Mouse (Mus musculus): Measurements from ENCODE around the gene Rbm4b. TPM values are rescaled to one million over a fixed set of nuclear protein-coding genes. Genes with fewer than 3 reads are reported as not detected.

Rbm4b gene
- polyA plus RNA-seq, 1 experiment from 2014 or later: 132 TPM

DNA sequence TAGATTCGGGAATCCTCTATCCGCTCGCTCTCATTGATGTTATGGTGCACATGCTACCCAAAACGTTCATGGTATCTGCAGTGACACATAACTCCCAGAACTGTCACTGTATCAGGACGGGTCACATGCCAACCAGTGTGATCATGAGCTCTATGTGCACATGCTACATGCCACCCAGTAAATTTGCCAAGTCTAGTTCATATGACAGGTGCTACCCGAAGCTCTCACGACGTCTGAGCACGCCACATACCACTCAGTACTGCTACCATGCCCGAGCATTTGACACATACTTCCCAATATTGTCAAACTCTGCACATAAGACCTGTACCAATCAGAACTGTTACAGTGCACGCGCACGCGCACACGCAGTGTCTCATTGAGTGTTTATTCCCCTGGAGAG lies 36.2 kb upstream of the Rbm4b start:
- Histone ChIP-seq H3K9ac (replicated peaks) (no peak overlapping the region), H3K4me2 (no peak overlapping the region), H3K36me3 (peaks cover 30% of the 10 kb centered on the region), H3K9me3 (replicated peaks) (no peaks in the 10 kb centered on the region), H3K4me3 (replicated peaks) (no peak overlapping the region), H3K27ac (replicated peaks) (no peak overlapping the region), H3K27me3 (replicated peaks) (no peaks in the 10 kb centered on the region), H3K4me1 (peaks cover 3% of the 10 kb centered on the region)
- no peak for ATAC-seq (ENCODE audit: low FRiP score)
- WGBS: 81% methylated on average over 15 of the region's 15 CpGs

DNA sequence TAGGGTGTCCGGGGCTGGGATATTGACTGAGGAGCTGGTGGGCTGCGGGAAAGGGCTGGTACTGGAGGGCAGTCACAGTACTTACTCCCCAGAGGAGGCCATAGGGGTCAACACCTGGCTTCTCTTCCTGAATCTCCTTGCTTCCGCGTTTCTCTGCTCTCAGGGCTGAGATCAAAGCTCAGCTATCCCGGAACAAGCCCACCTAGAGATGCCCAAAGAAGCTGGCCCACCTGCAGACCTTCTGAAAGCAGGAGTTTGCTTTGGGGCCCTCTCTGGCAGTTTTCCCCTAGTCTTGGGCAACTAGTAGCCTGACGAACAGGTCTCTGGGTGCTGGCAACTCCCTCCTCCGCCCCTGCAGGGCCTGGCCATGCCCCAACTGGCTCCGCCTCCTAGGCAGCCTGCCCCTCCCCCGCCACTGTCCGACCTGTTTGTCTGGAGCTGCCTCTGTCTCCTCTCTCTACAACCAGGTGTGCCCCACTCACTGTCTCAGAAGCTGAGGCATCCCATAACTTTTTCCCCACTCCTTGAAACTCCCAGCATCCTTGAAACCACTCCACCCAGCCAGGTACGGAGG lies 35.5 kb upstream of the Rbm4b start:
- H3K27me3 ChIP-seq (replicated peaks): no peaks in the 10 kb centered on the region
- WGBS: 21% methylated on average over 11 of the region's 11 CpGs
- ATAC-seq (ENCODE audit: low FRiP score): no peak
- H3K4me3 ChIP-seq (replicated peaks): no peak overlapping the region
- no peaks in the 10 kb centered on the region for H3K9me3 ChIP-seq (replicated peaks)
- peaks cover 36% of the 10 kb centered on the region for H3K36me3 ChIP-seq
- 0 out of 2 replicates have a peak, but pooled peaks cover 3% of the 10 kb centered on the region for H3K4me1 ChIP-seq
- H3K4me2 ChIP-seq: no peak overlapping the region
- no peak overlapping the region for H3K9ac ChIP-seq (replicated peaks)
- no peak overlapping the region for H3K27ac ChIP-seq (replicated peaks)

- H3K36me3 ChIP-seq: peaks cover 86% of the 10 kb centered on the region
- H3K27ac ChIP-seq (replicated peaks): no peak overlapping the region
- no peaks in the 10 kb centered on the region for H3K9me3 ChIP-seq (replicated peaks)
- H3K9ac ChIP-seq (replicated peaks): no peak overlapping the region
- H3K4me3 ChIP-seq (replicated peaks): no peak overlapping the region
- H3K4me2 ChIP-seq: no peak overlapping the region
- no peaks in the 10 kb centered on the region for H3K4me1 ChIP-seq
- 92% methylated on average over 9 of the region's 9 CpGs for WGBS
- no peak for ATAC-seq (ENCODE audit: low FRiP score)
- H3K27me3 ChIP-seq (replicated peaks): no peaks in the 10 kb centered on the region
These were observed 27.1 kb upstream of the Rbm4b start for GRCm38 (mm10) chr19:4729186-4729585.

- no peak overlapping the region for H3K4me3 ChIP-seq (replicated peaks)
- no peaks in the 10 kb centered on the region for H3K9me3 ChIP-seq (replicated peaks)
- no peak overlapping the region for H3K9ac ChIP-seq (replicated peaks)
- no peak for ATAC-seq (ENCODE audit: low FRiP score)
- no peaks in the 10 kb centered on the region for H3K27me3 ChIP-seq (replicated peaks)
- H3K4me1 ChIP-seq: no peaks in the 10 kb centered on the region
- peaks cover 84% of the 10 kb centered on the region for H3K36me3 ChIP-seq
- no peak overlapping the region for H3K4me2 ChIP-seq
- WGBS: 94% methylated on average over 3 of the region's 3 CpGs
- H3K27ac ChIP-seq (replicated peaks): no peak overlapping the region
These were observed 23.2 kb upstream of the Rbm4b start for GRCm38 (mm10) chr19:4733052-4733451.

GRCm38 (mm10) chr19:4737866-4738265 lies 18.4 kb upstream of the Rbm4b start:
- no peak for ATAC-seq (ENCODE audit: low FRiP score)
- H3K27ac ChIP-seq (replicated peaks): no peak overlapping the region
- no peak overlapping the region for H3K4me3 ChIP-seq (replicated peaks)
- no peaks in the 10 kb centered on the region for H3K9me3 ChIP-seq (replicated peaks)
- no peak overlapping the region for H3K9ac ChIP-seq (replicated peaks)
- 84% methylated on average over 13 of the region's 13 CpGs for WGBS
- H3K4me1 ChIP-seq: no peaks in the 10 kb centered on the region
- no peak overlapping the region for H3K4me2 ChIP-seq
- H3K36me3 ChIP-seq: peaks cover 89% of the 10 kb centered on the region
- no peaks in the 10 kb centered on the region for H3K27me3 ChIP-seq (replicated peaks)

GRCm38 (mm10) chr19:4739053-4739452 lies 17.2 kb upstream of the Rbm4b start:
- H3K27me3 ChIP-seq (replicated peaks): no peaks in the 10 kb centered on the region
- H3K4me2 ChIP-seq: no peak overlapping the region
- H3K4me1 ChIP-seq: no peaks in the 10 kb centered on the region
- 91% methylated on average over 11 of the region's 11 CpGs for WGBS
- H3K27ac ChIP-seq (replicated peaks): no peak overlapping the region
- H3K36me3 ChIP-seq: peaks cover 84% of the 10 kb centered on the region
- H3K4me3 ChIP-seq (replicated peaks): no peak overlapping the region
- no peaks in the 10 kb centered on the region for H3K9me3 ChIP-seq (replicated peaks)
- ATAC-seq (ENCODE audit: low FRiP score): no peak
- no peak overlapping the region for H3K9ac ChIP-seq (replicated peaks)

- Histone ChIP-seq H3K27ac (replicated peaks) (no peak overlapping the region), H3K36me3 (peaks cover 83% of the 10 kb centered on the region), H3K9me3 (replicated peaks) (no peaks in the 10 kb centered on the region), H3K9ac (replicated peaks) (no peak overlapping the region), H3K4me1 (no peaks in the 10 kb centered on the region), H3K27me3 (replicated peaks) (no peaks in the 10 kb centered on the region), H3K4me3 (replicated peaks) (no peak overlapping the region), H3K4me2 (no peak overlapping the region)
- WGBS: 94% methylated on average over 5 of the region's 5 CpGs
- no peak for ATAC-seq (ENCODE audit: low FRiP score)
These were observed 16.5 kb upstream of the Rbm4b start for GRCm38 (mm10) chr19:4739762-4740161.

- ATAC-seq (ENCODE audit: low FRiP score): no peak
- Histone ChIP-seq H3K9me3 (replicated peaks) (no peaks in the 10 kb centered on the region), H3K4me1 (no peaks in the 10 kb centered on the region), H3K9ac (replicated peaks) (no peak overlapping the region), H3K4me3 (replicated peaks) (no peak overlapping the region), H3K4me2 (no peak overlapping the region), H3K36me3 (peaks cover 88% of the 10 kb centered on the region), H3K27ac (replicated peaks) (no peak overlapping the region), H3K27me3 (replicated peaks) (no peaks in the 10 kb centered on the region)
- WGBS: 83% methylated on average over 10 of the region's 10 CpGs
These were observed 14.8 kb upstream of the Rbm4b start for GRCm38 (mm10) chr19:4741482-4741881.

GRCm38 (mm10) chr19:4742229-4742628 lies 14.1 kb upstream of the Rbm4b start:
- no peak for ATAC-seq (ENCODE audit: low FRiP score)
- no peaks in the 10 kb centered on the region for H3K4me1 ChIP-seq
- H3K4me3 ChIP-seq (replicated peaks): no peak overlapping the region
- no peak overlapping the region for H3K4me2 ChIP-seq
- H3K27me3 ChIP-seq (replicated peaks): no peaks in the 10 kb centered on the region
- WGBS: 90% methylated on average over 6 of the region's 6 CpGs
- no peaks in the 10 kb centered on the region for H3K9me3 ChIP-seq (replicated peaks)
- H3K36me3 ChIP-seq: peaks cover 89% of the 10 kb centered on the region
- no peak overlapping the region for H3K27ac ChIP-seq (replicated peaks)
- no peak overlapping the region for H3K9ac ChIP-seq (replicated peaks)

DNA sequence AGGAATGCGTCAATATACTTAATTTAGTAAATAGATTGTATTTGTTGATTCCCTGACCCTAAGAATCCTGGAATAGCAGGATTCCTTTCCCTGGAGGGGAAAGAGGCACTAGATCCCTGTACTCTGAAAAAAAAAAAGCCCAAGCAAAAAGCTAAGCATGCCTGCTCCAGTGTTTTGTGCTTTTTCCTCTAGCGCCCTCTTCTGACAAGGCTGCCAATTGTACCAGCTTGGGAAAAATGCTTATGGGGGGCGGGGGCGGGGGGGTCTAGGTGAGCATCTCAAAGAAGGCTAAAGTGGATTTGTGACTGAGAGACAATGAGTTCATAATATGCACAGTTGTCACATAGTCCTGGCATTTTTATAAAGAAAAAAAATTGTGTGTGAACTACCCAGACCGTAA lies 12.8 kb upstream of the Rbm4b start:
- no peaks in the 10 kb centered on the region for H3K9me3 ChIP-seq (replicated peaks)
- no peak overlapping the region for H3K9ac ChIP-seq (replicated peaks)
- 41% methylated on average over 5 of the region's 5 CpGs for WGBS
- ATAC-seq (ENCODE audit: low FRiP score): no peak
- no peak overlapping the region for H3K27ac ChIP-seq (replicated peaks)
- H3K4me3 ChIP-seq (replicated peaks): no peak overlapping the region
- H3K4me2 ChIP-seq: no peak overlapping the region
- no peaks in the 10 kb centered on the region for H3K4me1 ChIP-seq
- peaks cover 89% of the 10 kb centered on the region for H3K36me3 ChIP-seq
- H3K27me3 ChIP-seq (replicated peaks): no peaks in the 10 kb centered on the region

GRCm38 (mm10) chr19:4744026-4744425 lies 12.3 kb upstream of the Rbm4b start:
- H3K4me2 ChIP-seq: no peak overlapping the region
- no peak overlapping the region for H3K4me3 ChIP-seq (replicated peaks)
- H3K36me3 ChIP-seq: peaks cover 91% of the 10 kb centered on the region
- H3K27ac ChIP-seq (replicated peaks): no peak overlapping the region
- H3K4me1 ChIP-seq: no peaks in the 10 kb centered on the region
- no peak overlapping the region for H3K9ac ChIP-seq (replicated peaks)
- no peak for ATAC-seq (ENCODE audit: low FRiP score)
- WGBS: 86% methylated on average over 14 of the region's 14 CpGs
- H3K9me3 ChIP-seq (replicated peaks): no peaks in the 10 kb centered on the region
- H3K27me3 ChIP-seq (replicated peaks): no peaks in the 10 kb centered on the region

- Histone ChIP-seq H3K9ac (replicated peaks) (no peak overlapping the region), H3K4me2 (no peak overlapping the region), H3K27me3 (replicated peaks) (no peaks in the 10 kb centered on the region), H3K9me3 (replicated peaks) (no peaks in the 10 kb centered on the region), H3K4me3 (replicated peaks) (no peak overlapping the region), H3K4me1 (no peaks in the 10 kb centered on the region), H3K27ac (replicated peaks) (no peak overlapping the region), H3K36me3 (peaks cover 91% of the 10 kb centered on the region)
- 70% methylated on average over 9 of the region's 9 CpGs for WGBS
- ATAC-seq (ENCODE audit: low FRiP score): no peak
These were observed 11.2 kb upstream of the Rbm4b start for GRCm38 (mm10) chr19:4745057-4745456.

DNA sequence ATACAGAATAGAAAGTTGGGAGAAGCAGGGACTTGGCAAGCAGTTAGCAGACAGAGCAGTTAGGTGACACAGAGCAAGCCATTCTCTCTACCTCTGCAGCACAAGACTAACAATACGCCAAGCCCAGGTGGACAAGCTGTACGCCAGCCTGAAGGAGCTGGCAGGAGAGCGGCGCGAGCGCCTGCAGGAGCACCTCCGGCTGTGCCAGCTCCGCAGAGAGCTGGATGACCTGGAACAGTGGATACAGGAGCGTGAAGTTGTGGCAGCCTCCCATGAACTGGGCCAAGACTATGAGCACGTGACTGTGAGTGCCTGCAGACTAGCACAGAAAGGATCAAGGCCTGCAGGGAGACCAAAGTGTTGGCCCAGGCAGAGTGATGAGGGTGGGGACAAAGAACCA lies 10.6 kb upstream of the Rbm4b start:
- Histone ChIP-seq H3K36me3 (peaks cover 91% of the 10 kb centered on the region), H3K27me3 (replicated peaks) (no peaks in the 10 kb centered on the region), H3K27ac (replicated peaks) (no peak overlapping the region), H3K4me1 (no peaks in the 10 kb centered on the region), H3K9ac (replicated peaks) (no peak overlapping the region), H3K4me3 (replicated peaks) (no peak overlapping the region), H3K4me2 (no peak overlapping the region), H3K9me3 (replicated peaks) (no peaks in the 10 kb centered on the region)
- ATAC-seq (ENCODE audit: low FRiP score): no peak
- 93% methylated on average over 10 of the region's 10 CpGs for WGBS
